Mouse (Mus musculus) splenic B cell, adult 2 months (primary cell): ENCODE data around the gene Syne2.
A peak's percentile ranks its signal among the peaks of the same experiment; 100 is the strongest.
"Not testable (repeated sequence)": the region's sequence is repeated elsewhere in the genome, so short reads cannot be mapped to it uniquely, and the experiment has no call there.

Experiments
- DNase-seq: peaks from one replicate; pipeline ENCODE4 v3.0.0-alpha.2; 2011; ENCODE audit warnings: low read depth, low spot score
- H3K27me3 ChIP-seq: 2 replicates; pipeline ENCODE4 v1.6.1; 2012; ENCODE audit warnings: mild to moderate bottlenecking, low read length, moderate library complexity, mixed read lengths; ENCODE audit not compliant: control insufficient read depth, poor library complexity, insufficient read depth, severe bottlenecking
- H3K36me3 ChIP-seq: 2 replicates; pipeline ENCODE4 v1.6.1; 2012; ENCODE audit warnings: mild to moderate bottlenecking, low read length, moderate library complexity, mixed read lengths; ENCODE audit not compliant: control insufficient read depth, poor library complexity, insufficient read depth, severe bottlenecking

The Syne2 gene

DNA sequence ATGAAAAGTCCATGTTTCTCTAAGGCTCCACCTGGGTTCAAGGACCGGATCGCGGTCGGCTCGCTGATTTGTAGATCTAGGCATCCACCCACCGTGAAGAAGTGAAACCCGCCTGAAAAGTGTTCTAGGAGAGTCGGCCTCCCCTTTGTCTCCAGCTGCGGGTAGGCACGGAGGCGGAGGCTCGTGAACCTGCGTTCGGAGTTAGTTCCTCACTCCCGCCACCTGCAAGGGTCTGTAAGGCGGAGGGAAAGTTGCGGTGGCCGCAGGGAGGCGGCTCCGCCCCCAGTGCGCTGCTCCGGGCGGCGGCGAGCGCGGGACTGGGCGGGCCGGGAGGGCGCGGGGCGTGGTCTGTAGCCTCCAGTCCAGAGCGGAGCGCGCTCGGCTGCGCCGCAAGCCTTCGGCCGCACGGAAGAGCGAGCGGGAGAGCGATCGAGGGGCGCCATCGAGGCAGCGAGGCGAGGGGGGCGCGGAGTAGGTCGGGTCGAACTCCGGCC is at the start of gene Syne2:
Syne2 (plus strand) TSS at position 176 of the 494 bp plus-strand sequence.
- peak; percentile 86 for DNase-seq
- Histone ChIP-seq H3K27me3 (no peaks in the 10 kb centered on the region; the same call in 1 of the 2 replicates), H3K36me3 (no peaks in the 10 kb centered on the region)

- H3K36me3 ChIP-seq, result no peaks in the 10 kb centered on the region
- no peaks in the 10 kb centered on the region for H3K27me3 ChIP-seq
- no peak for DNase-seq
Observed at GRCm38 (mm10) chr12:75771410-75771809, 46.5 kb upstream of the Syne2 start.

GRCm38 (mm10) chr12:75772424-75773034 is 45.4 kb upstream of the Syne2 start:
- DNase-seq, result peak; percentile 75
- no peaks in the 10 kb centered on the region for H3K27me3 ChIP-seq
- no peaks in the 10 kb centered on the region for H3K36me3 ChIP-seq

- no peaks in the 10 kb centered on the region for H3K27me3 ChIP-seq
- DNase-seq, result no peak
- no peaks in the 10 kb centered on the region for H3K36me3 ChIP-seq
Observed at GRCm38 (mm10) chr12:75781445-75781844, 36.5 kb upstream of the Syne2 start.

DNA sequence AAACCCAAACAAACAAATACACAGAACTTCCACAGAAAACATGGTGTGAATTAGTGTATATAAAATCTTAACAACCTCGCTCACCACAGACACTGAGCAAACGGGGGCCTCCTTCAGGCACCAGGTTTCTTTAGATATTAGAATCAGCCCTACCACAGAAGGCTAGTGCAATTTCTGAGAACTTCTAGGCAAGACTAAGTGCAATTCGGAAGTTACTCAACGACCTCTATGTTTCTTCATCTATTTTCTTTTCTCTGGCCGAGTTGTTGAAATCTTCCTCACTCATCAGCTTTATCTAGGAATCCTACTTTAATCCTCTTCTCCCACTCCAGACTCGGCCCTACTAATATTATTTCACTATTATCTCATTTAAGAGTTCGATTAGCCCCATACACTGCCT is 35.9 kb upstream of the Syne2 start:
- DNase-seq, result no peak
- no peaks in the 10 kb centered on the region for H3K36me3 ChIP-seq
- H3K27me3 ChIP-seq, result no peaks in the 10 kb centered on the region

DNA sequence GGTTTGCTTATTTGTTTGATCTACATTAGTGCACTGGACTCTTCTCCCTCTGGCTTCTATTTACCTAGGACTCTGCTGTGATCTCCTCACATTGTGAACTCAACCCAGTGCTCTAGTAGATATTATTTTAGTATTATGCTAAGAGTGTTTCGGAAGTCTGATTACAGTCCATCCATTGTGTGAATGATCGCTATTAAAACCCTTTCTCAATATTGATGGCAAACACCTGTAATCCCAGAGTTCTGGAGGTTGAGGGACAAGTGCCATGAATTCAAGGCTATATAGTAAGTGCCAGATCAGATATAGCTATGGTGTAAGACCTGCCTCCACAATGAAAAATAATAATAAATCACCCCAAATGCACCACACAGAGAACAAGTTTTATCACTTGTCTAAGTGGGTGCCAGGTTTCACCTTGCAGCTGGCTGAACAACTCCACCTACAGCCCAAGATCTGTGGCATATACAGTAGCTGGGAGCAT is 33.6 kb upstream of the Syne2 start:
- DNase-seq, result no peak
- no peaks in the 10 kb centered on the region for H3K27me3 ChIP-seq
- H3K36me3 ChIP-seq, result no peaks in the 10 kb centered on the region

DNA sequence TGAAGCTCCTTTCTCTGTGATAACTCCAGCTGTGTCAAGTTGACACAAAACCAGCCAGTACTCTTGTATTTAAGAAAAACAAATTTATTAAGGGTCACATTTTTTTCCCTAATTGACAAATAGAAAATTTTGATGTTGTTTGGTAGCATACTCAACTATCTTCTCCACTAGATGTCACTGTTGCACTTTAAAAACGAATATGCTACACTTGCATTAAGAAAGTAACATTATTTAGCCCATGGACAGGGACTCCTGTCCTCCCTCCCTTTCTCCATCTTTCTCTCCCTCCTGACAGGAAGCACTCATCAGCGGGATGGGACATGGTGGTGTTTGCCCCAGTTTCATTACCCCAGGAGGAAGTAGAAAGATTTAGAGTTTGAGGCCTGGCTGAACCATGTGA is 31.3 kb upstream of the Syne2 start:
- not testable (repeated sequence) for H3K36me3 ChIP-seq, H3K27me3 ChIP-seq
- peak; percentile 77 for DNase-seq

DNA sequence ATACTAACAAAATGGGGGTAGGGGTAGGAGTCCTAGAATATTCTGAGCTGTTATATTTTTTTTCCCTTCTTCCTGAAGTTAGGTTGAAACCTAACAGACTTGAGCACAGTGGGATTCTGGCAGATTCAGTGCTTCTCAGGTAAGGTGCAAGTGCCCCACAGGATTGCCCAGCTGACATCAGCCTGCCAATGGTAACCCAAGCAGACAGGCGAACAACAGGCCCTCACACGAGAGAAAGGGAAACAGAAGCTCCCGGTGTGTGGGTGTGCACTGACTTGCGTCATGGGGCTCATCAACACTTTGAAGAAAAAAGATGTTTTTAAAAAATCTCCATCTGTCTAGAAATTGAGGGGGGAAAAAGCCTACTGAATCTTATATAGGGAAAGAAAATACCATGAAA is 28.5 kb upstream of the Syne2 start:
- no peaks in the 10 kb centered on the region for H3K27me3 ChIP-seq
- DNase-seq, result no peak

DNA sequence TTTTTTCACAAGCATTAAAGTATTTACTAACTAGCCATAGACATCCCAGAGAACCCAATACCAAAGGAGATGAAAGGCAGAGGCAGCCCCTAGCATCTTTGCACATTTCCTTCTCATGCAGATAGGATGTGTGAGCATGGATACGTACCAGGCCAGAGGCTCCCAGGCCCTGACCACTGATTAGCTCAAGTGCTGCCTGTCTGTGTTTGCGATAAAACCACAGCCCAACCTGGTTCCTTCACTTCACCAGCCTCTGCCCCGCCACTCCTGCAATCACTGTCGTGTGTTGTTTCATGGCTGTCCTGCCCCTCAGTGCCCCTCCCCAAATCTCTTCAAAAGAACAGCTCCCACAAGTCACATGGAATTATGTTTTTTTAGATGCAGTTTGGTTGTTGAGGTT is 23.4 kb upstream of the Syne2 start:
- H3K27me3 ChIP-seq, result no peaks in the 10 kb centered on the region
- no peak for DNase-seq
- H3K36me3 ChIP-seq, result no peaks in the 10 kb centered on the region

More for the DNA sequence above, 28.5 kb upstream of the Syne2 start:
- H3K36me3 ChIP-seq, result no peaks in the 10 kb centered on the region

DNA sequence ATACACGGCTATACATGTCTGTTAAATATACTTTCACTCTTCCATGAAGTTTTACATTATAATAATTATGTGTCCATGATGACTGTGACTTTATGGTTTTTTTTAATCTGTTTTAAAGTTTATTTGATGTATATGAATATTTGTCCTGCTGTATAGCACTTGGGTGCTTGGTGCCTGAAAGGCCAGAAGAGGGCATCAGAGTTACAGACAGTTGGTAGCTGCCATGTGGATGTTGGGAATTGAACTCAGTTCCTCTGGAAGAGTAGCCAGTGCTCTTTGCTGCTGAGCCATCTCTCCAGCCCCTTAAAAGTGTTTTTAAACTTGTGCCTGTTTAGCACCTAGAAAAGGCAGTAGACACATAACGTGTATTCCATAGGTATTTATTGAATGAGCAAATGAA is 21.4 kb upstream of the Syne2 start:
- peak; percentile 19 for DNase-seq
- H3K36me3 ChIP-seq, result no peaks in the 10 kb centered on the region
- no peaks in the 10 kb centered on the region; the same call in 1 of the 2 replicates for H3K27me3 ChIP-seq

- Histone ChIP-seq H3K36me3 (no peaks in the 10 kb centered on the region), H3K27me3 (no peaks in the 10 kb centered on the region; the same call in 1 of the 2 replicates)
- DNase-seq, result no peak
Observed at GRCm38 (mm10) chr12:75806281-75806680, 11.7 kb upstream of the Syne2 start.

- no peaks in the 10 kb centered on the region for H3K36me3 ChIP-seq
- H3K27me3 ChIP-seq, result no peaks in the 10 kb centered on the region
- no peak for DNase-seq
Observed at GRCm38 (mm10) chr12:75813766-75814165, 4.2 kb upstream of the Syne2 start.

DNA sequence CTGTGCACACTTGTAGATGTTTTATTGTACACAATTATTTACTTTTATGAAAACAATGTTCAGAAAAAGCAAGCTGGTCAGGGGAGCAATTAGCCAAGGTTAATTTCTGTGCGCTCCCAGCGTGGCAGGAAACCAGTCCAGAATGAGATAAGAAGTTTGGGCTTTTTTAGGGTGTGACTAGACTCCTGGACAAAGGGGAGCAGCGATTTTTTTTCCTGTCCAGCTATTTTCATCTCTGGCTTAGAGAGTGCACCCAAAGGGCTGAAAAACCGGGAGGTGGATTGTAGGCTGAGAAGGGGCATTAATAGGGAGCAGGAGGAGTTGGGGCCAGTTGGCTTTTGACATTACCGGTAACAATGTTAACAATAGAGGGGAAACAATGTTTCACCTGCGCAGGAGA is 3.4 kb upstream of the Syne2 start:
- no peak for DNase-seq
- no peaks in the 10 kb centered on the region for H3K36me3 ChIP-seq
- no peaks in the 10 kb centered on the region; the same call in 1 of the 2 replicates for H3K27me3 ChIP-seq

DNA sequence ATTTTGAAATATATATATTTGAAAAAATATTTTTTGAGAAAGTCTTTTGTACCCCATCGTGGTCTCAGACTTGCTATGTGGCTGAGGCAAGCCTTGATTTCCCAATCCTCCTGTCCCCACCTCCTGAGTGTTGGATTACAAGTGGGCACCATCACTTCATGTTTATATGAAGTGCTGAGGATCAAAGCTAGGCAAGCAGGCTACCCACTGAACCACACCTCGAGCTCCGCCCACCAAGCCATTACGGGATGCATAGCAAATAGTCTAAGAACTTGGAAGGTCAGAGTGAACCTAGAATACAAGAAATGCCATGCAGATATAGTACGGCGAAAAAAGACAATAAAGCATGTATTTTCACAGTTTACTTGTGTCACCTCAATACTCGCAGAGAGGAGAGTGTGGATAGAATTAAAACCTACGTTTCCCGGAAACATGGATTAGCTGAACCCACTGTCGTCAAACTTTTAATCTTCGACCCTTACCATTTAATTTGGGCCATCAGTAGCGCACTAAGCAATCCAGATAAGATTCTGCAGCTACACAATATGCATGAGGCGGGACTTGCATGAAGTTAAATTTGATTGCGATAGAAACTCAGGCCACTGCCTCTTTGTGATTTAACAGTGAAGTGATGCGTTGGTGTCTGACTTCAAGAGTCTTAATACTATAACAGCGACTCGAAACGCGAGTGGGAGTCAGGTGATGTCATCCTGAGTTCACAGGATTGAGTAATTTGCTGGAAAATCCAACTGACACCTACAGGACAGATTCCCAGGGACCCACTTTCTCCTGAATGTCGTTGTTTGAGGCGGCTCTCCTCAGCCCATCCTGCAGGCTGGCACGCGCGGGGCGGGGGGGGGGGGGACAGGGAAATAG is 715 bp upstream of the Syne2 start:
- no peaks in the 10 kb centered on the region; the same call in 1 of the 2 replicates for H3K27me3 ChIP-seq
- DNase-seq, result no peak

More for the DNA sequence above, 715 bp upstream of the Syne2 start:
- H3K36me3 ChIP-seq, result no peaks in the 10 kb centered on the region
